Mouse (Mus musculus) spleen, adult 2 months (tissue): ENCODE results near the gene Il1r1. TPM values are rescaled to one million over a fixed set of nuclear protein-coding genes. Genes with fewer than 3 reads are reported as not detected.

Experiments
- DNase-seq, 2 experiments: peaks; one replicate each; pipeline versions ENCODE4 v3.0.0 to v3.0.0-alpha.2; 2012 to 2021; ENCODE audit warnings: low spot score in 2 of 2, low read depth in 1 of 2
- H3K27ac ChIP-seq: fragments of 200-500 bp; 2 replicates; pipeline ENCODE4 v1.5.1; 2012; ENCODE audit warnings: low read length, inconsistent platforms; ENCODE audit not compliant: insufficient read depth
- H3K27me3 ChIP-seq: fragments of 200-500 bp; 2 replicates; pipeline ENCODE4 v1.6.1; 2012; ENCODE audit warnings: mild to moderate bottlenecking, moderate library complexity, low read length, inconsistent platforms; ENCODE audit not compliant: control insufficient read depth, insufficient read depth
- H3K36me3 ChIP-seq: fragments of 200-500 bp; 2 replicates; pipeline ENCODE4 v1.6.1; 2012; ENCODE audit warnings: mild to moderate bottlenecking, low read length, inconsistent platforms; ENCODE audit not compliant: control insufficient read depth, insufficient read depth
- H3K4me1 ChIP-seq: fragments of 200-500 bp; 2 replicates; pipeline ENCODE4 v1.6.1; 2011; ENCODE audit warnings: inconsistent platforms; ENCODE audit not compliant: control insufficient read depth, insufficient read depth, insufficient read length
- H3K4me3 ChIP-seq: fragments of 200-500 bp; 2 replicates; pipeline ENCODE4 v1.5.1; 2011; ENCODE audit warnings: mild to moderate bottlenecking, inconsistent platforms; ENCODE audit not compliant: insufficient read depth, insufficient read length; ENCODE audit errors: extremely low read depth
- CTCF ChIP-seq: fragments of 200-500 bp; IDR thresholded peaks from 2 replicates; pipeline ENCODE4 v1.5.1; 2011; ENCODE audit warnings: mild to moderate bottlenecking, inconsistent platforms; ENCODE audit not compliant: insufficient read depth, insufficient read length, insufficient replicate concordance; ENCODE audit errors: extremely low read depth
- POLR2A ChIP-seq: fragments of 200-500 bp; IDR thresholded peaks from 2 replicates; pipeline ENCODE4 v1.6.1; 2011; ENCODE audit warnings: low read depth, low read length, inconsistent platforms
- WGBS: fragments of 180-500 bp; shearing (Covaris S2); methylation state at CpG from one replicate; pipeline ENCODE4 v1.1.7; 2018; 5-methylcytosine and 5-hydroxymethylcytosine counted together
- polyA plus RNA-seq: library from polyadenylated mRNA; depleted of rRNA; stranded (reverse); fragments of >200 nt; gene quantifications from 2 replicates; pipeline ENCODE4 v1.2.3, GENCODE M21; 2012

The Il1r1 gene
- polyA plus RNA-seq, 1 experiment, result 3.9 TPM

- no peak for TF ChIP-seq CTCF
- TF ChIP-seq POLR2A, result no peak
- Histone ChIP-seq H3K36me3 (no peaks in the 10 kb centered on the region), H3K4me1 (no peaks in the 10 kb centered on the region), H3K27me3 (no peaks in the 10 kb centered on the region), H3K4me3 (no peak overlapping the region), H3K27ac (no peak overlapping the region)
- DNase-seq, result no peak
- 94% methylated on average over 2 of the region's 2 CpGs for WGBS
These were observed 81.2 kb downstream of the Il1r1 start for GRCm38 (mm10) chr1:40306111-40306510.

- no peak for DNase-seq
- H3K27me3 ChIP-seq, result no peaks in the 10 kb centered on the region
- H3K4me1 ChIP-seq, result no peaks in the 10 kb centered on the region
- H3K27ac ChIP-seq, result no peak overlapping the region
- TF ChIP-seq POLR2A (no peak), CTCF (no peak)
- H3K4me3 ChIP-seq, result no peak overlapping the region
- no peaks in the 10 kb centered on the region for H3K36me3 ChIP-seq
- 84% methylated on average over 3 of the region's 3 CpGs for WGBS
These were observed 86.2 kb downstream of the Il1r1 start for GRCm38 (mm10) chr1:40311123-40311522.

- Histone ChIP-seq H3K27ac (no peak overlapping the region), H3K27me3 (no peaks in the 10 kb centered on the region), H3K4me1 (no peaks in the 10 kb centered on the region), H3K36me3 (no peaks in the 10 kb centered on the region), H3K4me3 (no peak overlapping the region)
- TF ChIP-seq CTCF, result no peak
- TF ChIP-seq POLR2A, result no peak
- WGBS, result 87% methylated on average over 2 of the region's 2 CpGs
- no peak for DNase-seq
These were observed 86.7 kb downstream of the Il1r1 start for GRCm38 (mm10) chr1:40311625-40312024.

- 89% methylated on average over 12 of the region's 12 CpGs for WGBS
- H3K27ac ChIP-seq, result no peak overlapping the region
- no peak for DNase-seq
These were observed 89.1 kb downstream of the Il1r1 start for GRCm38 (mm10) chr1:40314016-40314415.

GRCm38 (mm10) chr1:40317657-40318056, 92.8 kb downstream of the Il1r1 start:
- no peaks in the 10 kb centered on the region for H3K36me3 ChIP-seq
- WGBS, result 95% methylated on average over 8 of the region's 8 CpGs
- H3K27ac ChIP-seq, result no peak overlapping the region
- H3K4me3 ChIP-seq, result no peak overlapping the region
- no peak for TF ChIP-seq CTCF
- no peak for TF ChIP-seq POLR2A
- no peaks in the 10 kb centered on the region for H3K27me3 ChIP-seq
- H3K4me1 ChIP-seq, result no peaks in the 10 kb centered on the region
- no peak for DNase-seq

More at GRCm38 (mm10) chr1:40314016-40314415, 89.1 kb downstream of the Il1r1 start:
- TF ChIP-seq POLR2A (no peak), CTCF (no peak)
- Histone ChIP-seq H3K27me3 (no peaks in the 10 kb centered on the region), H3K4me1 (no peaks in the 10 kb centered on the region), H3K4me3 (no peak overlapping the region), H3K36me3 (no peaks in the 10 kb centered on the region)

GRCm38 (mm10) chr1:40321824-40322223, 96.9 kb downstream of the Il1r1 start:
- H3K36me3 ChIP-seq, result no peaks in the 10 kb centered on the region
- H3K27ac ChIP-seq, result no peak overlapping the region
- no peak for TF ChIP-seq CTCF
- no peak for TF ChIP-seq POLR2A
- H3K4me3 ChIP-seq, result no peak overlapping the region
- 42% methylated on average over 6 of the region's 6 CpGs for WGBS
- H3K4me1 ChIP-seq, result peaks cover 5% of the 10 kb centered on the region; the same call in 1 of the 2 replicates
- H3K27me3 ChIP-seq, result no peaks in the 10 kb centered on the region
- DNase-seq, result no peak

GRCm38 (mm10) chr1:40322543-40322942, 97.7 kb downstream of the Il1r1 start:
- no peak overlapping the region for H3K4me3 ChIP-seq
- WGBS, result 81% methylated on average over 3 of the region's 3 CpGs
- no peak for DNase-seq
- H3K36me3 ChIP-seq, result no peaks in the 10 kb centered on the region
- no peaks in the 10 kb centered on the region for H3K27me3 ChIP-seq
- TF ChIP-seq CTCF (no peak), POLR2A (no peak)
- H3K27ac ChIP-seq, result no peak overlapping the region
- H3K4me1 ChIP-seq, result peaks cover 5% of the 10 kb centered on the region; the same call in 1 of the 2 replicates

- Histone ChIP-seq H3K36me3 (no peaks in the 10 kb centered on the region), H3K4me3 (peak within 1 kb of the TSS; percentile 51), H3K27me3 (no peaks in the 10 kb centered on the region), H3K4me1 (peaks cover 5% of the 10 kb centered on the region; the same call in 1 of the 2 replicates), H3K27ac (peak within 1 kb of the TSS; percentile 56; the same call in 1 of the 2 replicates)
- 8% methylated on average over 6 of the region's 6 CpGs for WGBS
- peak in 1 of 2 experiments; percentile 11 for DNase-seq
- TF ChIP-seq POLR2A (no peak), CTCF (no peak)
These were observed 99.6 kb downstream of the Il1r1 start, which contains the start of gene Il1rl2 for GRCm38 (mm10) chr1:40324457-40324856. Gene Il1rl2, plus strand, starts transcription at chr1:40324610.
